Mouse (Mus musculus) layer of hippocampus, adult 2 months (tissue): ENCODE measurements around the gene Tmem174. TPM values are rescaled to one million over a fixed set of nuclear protein-coding genes. Genes with fewer than 3 reads are reported as not detected.

Experiments
- DNase-seq, 2 experiments: peaks; one replicate each; pipeline ENCODE4 v3.0.0; 2022; ENCODE audit warnings: low spot score in 2 of 2
- H3K27ac ChIP-seq: fragments of 200-600 bp; 2 replicates; pipeline ENCODE4 v1.8.1; 2022
- H3K4me3 ChIP-seq: fragments of 200-600 bp; 2 replicates; pipeline ENCODE4 v1.8.1; 2022; ENCODE audit warnings: mild to moderate bottlenecking
- CTCF ChIP-seq: fragments of 200-600 bp; conservative IDR thresholded peaks from 2 replicates; pipeline ENCODE4 v1.8.1; 2022; ENCODE audit warnings: antibody characterized with exemption, mild to moderate bottlenecking, moderate library complexity
- total RNA-seq, 2 experiments: library from RNA; stranded (reverse); gene quantifications; 2 replicates each; pipeline ENCODE4 v1.2.3; 2021

Tmem174 gene
- total RNA-seq, 2 experiments from 2014 or later, result 0.15 TPM; not detected in 1

DNA sequence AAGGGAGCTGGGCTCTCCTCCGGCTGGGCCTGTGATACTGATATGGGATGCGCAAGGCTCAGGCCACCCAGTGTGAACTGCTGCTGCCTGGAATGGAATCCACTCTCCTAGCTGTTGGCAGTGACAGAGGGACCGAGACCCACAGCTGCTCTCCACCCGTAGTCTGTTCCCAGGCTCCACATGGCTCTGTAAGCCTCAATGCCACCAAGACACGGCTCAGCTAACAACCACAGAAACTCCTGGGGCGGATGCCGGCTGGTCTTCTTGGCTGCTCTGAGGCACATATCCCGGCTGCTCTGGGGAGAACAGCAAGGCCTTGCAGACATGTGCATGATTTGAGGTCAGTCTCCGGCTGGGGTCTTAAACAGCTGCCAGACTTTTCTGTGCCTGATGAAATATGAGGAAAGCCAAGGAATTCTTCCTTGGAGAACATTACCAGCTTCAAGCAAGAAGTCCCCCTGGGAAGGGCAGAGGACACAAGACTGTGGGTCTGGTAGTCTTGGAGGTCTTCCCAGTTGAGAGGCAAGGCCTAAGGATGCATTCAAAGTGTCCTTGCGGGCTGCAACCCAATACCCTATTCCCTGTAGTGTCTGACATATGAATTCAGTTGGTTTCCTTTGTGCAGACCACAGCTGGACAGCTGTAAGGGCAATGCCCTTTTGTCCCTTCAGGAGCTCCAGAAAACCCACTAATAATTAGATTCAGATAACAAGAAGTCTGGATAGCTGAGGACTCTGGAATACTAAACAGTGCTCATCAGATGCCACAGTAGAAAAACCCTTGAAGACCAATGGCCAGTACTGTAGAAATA is 17.1 kb upstream of the Tmem174 start:
- H3K27ac ChIP-seq, result peak overlapping the region; percentile 14; the same call in 1 of the 2 replicates
- no peak for DNase-seq
- H3K4me3 ChIP-seq, result no peak overlapping the region
- no peak for TF ChIP-seq CTCF

DNA sequence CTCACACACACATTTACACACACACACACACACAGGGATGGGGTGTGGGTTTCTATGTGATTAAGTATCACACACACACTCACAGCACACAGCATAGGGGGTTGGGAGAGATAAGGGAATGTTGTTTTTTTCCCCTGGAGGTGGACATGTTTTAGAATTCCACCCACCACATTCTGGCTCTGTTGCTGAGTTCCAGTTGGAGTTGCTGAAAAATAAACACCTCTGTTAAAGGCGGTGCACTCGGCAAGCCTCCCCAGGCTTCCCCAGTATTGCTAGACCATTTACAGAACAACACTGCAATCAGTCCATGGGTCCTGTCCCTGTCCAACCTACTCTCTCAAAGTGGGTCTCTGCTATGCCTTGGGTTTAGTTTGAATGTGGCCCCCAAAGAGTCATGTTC is 15.0 kb upstream of the Tmem174 start:
- no peak for TF ChIP-seq CTCF
- H3K27ac ChIP-seq, result peak overlapping the region; percentile 72
- peak in 1 of 2 experiments; percentile 37 for DNase-seq
- no peak overlapping the region for H3K4me3 ChIP-seq

DNA sequence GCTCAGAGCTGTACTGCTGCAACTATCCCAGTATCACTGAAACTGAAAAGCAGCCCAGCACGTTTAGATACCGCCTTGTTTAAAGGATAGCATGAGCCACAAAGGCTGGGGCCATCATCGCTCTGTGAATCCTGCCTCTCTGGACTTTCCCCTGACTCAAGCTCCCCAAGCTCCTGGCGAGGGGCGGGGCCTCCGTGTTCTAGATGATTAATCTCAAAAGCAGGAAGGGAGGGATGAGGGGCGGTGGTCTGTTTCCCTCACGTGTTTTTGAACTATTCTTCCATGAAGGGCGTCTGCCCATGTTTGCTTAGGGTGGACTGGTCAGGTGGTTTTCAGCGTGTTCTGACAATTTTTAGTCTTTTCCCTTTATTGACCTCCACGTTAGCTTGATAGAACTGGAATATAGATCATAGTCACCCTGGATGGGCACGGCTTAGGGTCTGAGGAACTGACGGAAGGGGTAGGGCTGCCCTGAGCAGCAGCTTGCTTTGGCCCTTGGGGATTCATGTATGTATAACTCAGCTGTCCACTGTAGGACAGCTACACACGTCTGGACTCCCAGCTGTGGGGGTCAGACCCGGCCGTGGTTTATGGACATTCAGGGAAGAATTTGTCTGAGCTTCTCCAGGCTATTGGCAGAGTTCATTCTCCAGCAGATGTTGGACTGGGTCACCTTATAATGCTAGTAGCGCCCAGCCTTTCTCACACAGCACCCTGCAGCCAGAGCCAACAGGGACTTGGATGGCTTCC is 14.2 kb upstream of the Tmem174 start:
- no peak for TF ChIP-seq CTCF
- no peak overlapping the region for H3K4me3 ChIP-seq
- peak overlapping the region; percentile 72; the same call in 1 of the 2 replicates for H3K27ac ChIP-seq
- DNase-seq, result no peak

DNA sequence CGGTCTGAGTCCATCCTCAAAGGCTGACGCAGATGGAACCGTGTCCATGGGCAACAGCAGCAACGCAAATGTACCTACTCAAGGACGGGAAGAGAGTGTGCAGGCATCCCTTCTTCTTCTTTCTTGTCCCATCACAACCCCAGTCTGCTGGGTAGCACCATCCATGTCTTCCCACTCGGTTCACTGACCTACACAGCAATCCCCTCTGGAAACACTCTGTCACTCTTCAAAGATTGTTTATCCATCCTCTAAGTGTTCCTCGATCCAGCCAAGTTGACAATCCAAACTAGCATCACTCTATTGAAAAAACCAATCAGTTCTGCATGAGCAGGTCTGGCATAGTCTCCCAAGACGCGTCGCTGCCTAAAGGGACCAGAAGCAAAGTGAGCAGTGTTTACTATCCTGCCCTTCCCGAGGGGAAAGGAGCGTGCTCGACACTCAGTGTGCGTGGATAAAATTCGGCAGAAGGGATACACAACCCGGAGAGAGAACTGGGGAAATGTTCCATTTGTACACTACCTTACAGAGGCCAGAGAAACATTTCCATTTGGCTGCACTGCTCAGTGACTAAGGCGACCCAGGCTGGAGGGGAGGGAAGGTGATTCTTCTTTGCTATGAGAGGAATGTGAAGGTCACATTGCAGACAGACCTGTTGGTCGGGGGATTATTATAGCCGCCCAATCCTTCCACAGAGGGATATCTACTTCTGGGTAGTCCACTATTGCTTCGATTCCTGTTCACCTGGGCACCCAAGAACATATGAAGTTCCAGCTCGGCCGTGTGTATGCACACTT is 10.8 kb upstream of the Tmem174 start:
- TF ChIP-seq CTCF, result no peak
- H3K4me3 ChIP-seq, result no peak overlapping the region
- no peak overlapping the region for H3K27ac ChIP-seq
- no peak for DNase-seq

- Histone ChIP-seq H3K27ac (no peak overlapping the region), H3K4me3 (no peak overlapping the region)
- no peak for DNase-seq
- no peak for TF ChIP-seq CTCF
Measured at GRCm38 (mm10) chr13:98638507-98639166, 1.4 kb upstream of the Tmem174 start.

- Histone ChIP-seq H3K4me3 (no peak overlapping the region), H3K27ac (no peak overlapping the region)
- DNase-seq, result no peak
- TF ChIP-seq CTCF, result no peak
Measured at GRCm38 (mm10) chr13:98636571-98636970, 639 bp downstream of the Tmem174 start.

- peak; percentile 73 for TF ChIP-seq CTCF
- peak in 1 of 2 experiments; percentile 47 for DNase-seq
- Histone ChIP-seq H3K27ac (peak overlapping the region; percentile 84), H3K4me3 (no peak overlapping the region)
Measured at GRCm38 (mm10) chr13:98633641-98634484, 3.3 kb downstream of the Tmem174 start.

GRCm38 (mm10) chr13:98632306-98632942 is 4.8 kb downstream of the Tmem174 start:
- TF ChIP-seq CTCF, result no peak
- no peak for DNase-seq
- Histone ChIP-seq H3K27ac (0 out of 2 replicates have a peak overlapping the region, but pooled peaks have one; percentile 20), H3K4me3 (no peak overlapping the region)

DNA sequence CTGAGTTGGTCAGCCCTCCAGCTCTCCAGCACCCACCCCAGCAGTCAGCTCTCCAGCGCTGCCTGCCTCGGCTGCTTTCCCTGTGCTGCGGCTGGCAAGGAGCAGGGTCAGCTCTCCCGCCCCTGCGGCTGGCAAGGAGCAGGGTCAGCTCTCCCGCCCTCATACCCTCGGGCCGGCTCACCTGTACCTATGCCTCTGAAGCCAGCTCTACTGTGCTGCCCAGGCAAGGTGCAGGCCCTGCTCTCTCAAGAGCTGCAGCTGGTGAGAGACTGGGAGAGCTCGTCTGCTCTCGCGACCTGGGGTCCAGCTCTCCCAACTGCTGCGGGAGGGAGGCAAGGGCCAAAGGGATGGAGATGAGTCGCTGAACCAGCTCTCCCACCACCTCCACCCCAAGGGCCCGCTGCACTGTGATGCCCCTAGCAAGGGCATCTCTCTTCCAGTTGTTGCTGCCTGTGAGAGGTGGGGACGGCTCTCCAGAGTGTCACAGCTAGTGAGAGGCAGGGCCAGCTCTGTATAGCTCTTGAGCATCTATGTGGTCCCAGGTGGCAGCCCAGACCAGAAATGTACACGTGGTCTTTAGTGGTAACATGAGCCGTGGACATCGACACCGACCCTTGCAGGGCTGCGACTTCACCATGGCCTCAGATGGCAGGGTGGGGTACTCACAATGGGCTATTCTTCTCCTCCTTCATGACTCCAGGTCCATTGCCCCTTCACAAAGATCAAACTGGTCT is 5.9 kb downstream of the Tmem174 start:
- no peak for TF ChIP-seq CTCF
- Histone ChIP-seq H3K27ac (no peak overlapping the region), H3K4me3 (no peak overlapping the region)
- no peak for DNase-seq

DNA sequence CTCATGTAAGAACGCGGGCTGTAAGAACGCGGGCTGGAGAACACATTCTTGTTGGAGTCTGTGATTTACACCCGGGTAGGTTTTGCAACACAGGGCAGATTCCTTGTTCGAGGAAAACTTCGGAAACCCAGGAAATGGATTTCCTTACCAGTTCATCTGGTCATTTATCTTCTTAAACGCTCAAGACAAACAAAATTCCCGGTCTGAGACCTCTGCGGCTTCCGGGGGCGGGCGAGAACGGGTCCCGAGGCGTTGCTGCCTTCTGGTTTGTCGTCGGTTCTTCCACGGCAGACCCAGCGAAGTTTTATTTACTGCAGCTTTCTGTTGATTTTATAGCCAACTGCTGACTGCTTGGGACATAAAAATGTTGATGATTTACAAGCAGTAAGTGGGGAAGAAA is 10.5 kb downstream of the Tmem174 start:
- TF ChIP-seq CTCF, result no peak
- no peak overlapping the region for H3K4me3 ChIP-seq
- no peak for DNase-seq
- H3K27ac ChIP-seq, result no peak overlapping the region
